Mouse (Mus musculus) left cerebral cortex, postnatal 25 days (tissue): ENCODE data around the gene Fbxl8. TPM values are rescaled to one million over a fixed set of nuclear protein-coding genes. Genes with fewer than 3 reads are reported as not detected.
"Not testable (repeated sequence)": the region's sequence is repeated elsewhere in the genome, so short reads cannot be mapped to it uniquely, and the experiment has no call there.

Source experiments
- DNase-seq, 2 experiments: peaks; one replicate each; pipeline ENCODE4 v3.0.0; 2022; ENCODE audit warnings: low spot score in 2 of 2, mixed read lengths in 1 of 2
- intact Hi-C: fragments of 180-260 bp; cut with DNase I; formaldehyde crosslinking; loops from one replicate; pipeline ENCODE4 v1.15.1; 2025
- total RNA-seq, 2 experiments: library from RNA; stranded (reverse); gene quantifications; 2 replicates each; pipeline ENCODE4 v1.2.3; 2021

Fbxl8 gene
- total RNA-seq = under 1 TPM; 0.57 to 0.85 TPM

DNA sequence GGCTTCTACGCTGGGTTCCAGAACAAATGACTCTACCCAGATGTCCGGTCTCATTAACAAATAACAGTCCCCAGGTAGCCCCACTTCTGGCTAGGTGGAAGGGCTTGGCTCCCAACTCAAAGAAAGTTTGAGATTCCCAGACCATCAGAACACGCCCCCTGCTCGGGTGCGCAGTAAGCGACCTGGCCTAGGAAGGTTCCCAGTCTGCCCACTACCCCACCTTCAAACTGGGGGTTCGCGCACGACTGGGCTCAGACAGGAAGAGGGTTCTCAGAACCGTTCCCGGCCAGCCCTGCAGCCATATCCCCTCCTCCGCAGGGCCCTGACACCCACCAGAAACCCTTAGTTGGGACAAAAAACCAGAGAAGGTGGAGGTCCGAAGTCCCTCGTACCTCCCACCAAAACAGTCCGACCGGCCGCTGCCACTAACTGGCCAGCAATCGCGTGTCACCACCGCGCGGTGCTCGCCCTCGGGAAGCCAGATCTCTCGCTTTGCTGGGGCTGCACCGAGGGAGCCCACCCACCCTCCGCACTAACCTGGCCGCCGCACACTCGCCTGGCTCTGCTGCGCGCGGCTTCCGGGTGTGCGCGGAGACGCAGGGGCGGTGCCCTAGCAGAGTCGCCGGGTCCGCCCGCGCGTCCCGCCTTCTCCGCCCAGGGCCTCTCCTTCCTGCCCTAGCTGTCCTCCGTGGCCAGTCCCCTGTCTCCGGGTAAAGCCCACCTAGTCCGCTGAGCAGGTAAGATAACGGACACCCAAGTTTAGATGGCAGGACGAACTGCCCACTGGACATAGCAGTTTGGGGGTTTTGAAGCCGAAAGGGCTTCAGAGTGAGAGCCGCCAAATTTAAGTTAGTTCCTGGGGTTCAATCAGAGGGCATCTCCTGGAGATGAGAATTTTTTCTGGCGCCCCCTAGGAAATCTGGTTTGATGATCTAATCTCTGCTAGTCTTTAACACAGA lies at the start of gene Fbxl8, which contains the start of gene Tradd:
Fbxl8 (plus strand) TSS at position 625 of the 959 bp plus-strand sequence.
Tradd (minus strand) TSS at position 586 of the 959 bp plus-strand sequence.
- no peak for DNase-seq
- intact Hi-C loops = no loop called here

DNA sequence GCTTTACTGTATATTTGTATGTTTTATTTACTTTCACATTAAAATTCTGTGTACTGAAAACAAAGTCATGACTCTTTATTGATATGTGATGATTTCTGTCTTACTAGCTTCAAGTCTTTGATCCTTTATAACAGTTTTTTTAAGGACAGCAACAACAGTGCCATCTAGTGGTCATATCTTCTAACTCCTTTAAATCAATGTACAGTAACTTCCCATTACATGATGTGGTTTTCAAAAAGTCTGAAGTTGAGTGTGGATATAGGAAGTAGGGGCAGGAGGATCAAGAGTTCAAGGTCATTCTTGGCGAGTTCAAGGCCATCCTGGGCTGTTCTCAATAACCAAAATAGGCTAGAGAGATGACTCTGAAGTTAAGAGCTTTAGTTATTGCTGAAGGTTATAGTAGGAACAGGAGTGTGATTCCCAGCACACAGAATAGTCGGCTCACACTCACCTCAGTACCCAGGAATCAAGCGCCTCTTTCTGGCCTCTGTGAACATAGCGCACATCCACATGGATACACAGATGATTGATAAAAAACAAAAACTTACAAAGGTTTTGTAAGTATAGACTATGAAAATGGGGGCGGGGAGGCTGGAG lies 46.4 kb upstream of the Fbxl8 start:
- DNase-seq = peak; percentile 10 to 62
- intact Hi-C loops = loop anchor here (2.0 to 10.0 kb wide), 6 partner anchors 61 to 563 kb away; partner anchors contain the start of gene Ces2f

DNA sequence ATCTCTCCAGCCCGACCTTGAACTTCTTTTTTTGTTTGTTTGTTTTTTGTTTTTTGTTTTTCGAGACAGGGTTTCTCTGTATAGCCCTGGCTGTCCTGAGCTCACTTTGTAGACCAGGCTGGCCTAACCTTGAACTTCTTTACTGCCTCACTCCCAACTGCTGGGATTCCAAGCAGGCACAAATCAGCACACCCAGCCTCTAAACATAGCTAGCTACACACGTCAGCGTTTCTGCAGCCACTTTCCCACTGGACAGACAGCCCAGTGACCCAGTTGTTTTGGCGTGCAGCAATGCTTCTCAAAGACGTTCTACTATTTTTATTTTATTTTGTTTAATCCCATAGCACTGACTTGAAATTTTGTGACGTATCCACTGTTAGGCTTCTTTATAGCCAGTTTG lies 40.6 kb upstream of the Fbxl8 start:
- intact Hi-C loops = loop anchor here (2.0 to 5.0 kb wide), 2 partner anchors 53 to 582 kb away; partner anchors contain the start of genes Cbfb and Ciao2b
- peak in 1 of 2 experiments; percentile 6 for DNase-seq

DNA sequence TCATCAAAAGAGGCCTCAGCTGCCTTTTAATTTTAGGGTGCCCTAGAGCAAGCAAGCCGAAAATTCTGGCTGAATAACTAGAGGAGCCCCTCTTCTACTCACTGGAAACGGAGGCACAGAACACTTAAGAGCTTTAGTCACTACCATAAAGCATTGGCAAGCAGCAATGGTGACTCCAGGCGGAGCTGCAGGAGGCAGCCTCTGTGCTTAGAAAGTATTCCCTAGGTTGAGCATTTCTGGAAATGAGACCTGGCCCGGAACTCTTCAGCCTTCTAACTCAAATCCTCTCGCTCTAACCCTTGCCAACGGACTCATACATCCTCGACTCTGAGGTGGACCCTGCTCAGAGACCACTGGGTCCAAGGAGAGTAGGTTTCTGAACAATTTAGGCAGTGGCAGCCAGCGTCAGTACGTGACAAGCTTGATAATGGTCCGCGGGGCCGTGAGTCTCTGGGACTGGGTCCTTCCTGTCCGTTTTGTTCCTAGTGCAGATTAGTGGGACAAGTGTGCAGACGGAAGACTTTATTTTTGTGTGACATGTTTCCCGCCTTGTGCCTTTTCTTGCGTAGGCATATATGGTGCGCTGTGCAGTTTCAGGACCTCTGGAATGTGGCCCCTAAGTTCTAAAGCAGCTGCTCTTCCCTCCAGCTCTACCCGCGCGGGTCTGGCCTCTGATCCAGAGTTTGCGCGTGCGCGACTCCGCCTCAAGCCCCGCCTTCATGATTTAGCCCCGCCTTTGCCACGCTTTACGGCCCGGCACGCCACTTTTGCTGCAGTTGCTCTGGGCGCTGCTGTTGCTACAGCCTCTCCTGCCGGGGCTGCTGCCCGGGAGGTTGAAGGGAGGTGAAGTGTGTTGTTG lies 39.8 kb upstream of the Fbxl8 start, which contains the start of gene D230025D16Rik:
D230025D16Rik (plus strand) TSS at position 733 of the 859 bp plus-strand sequence.
- intact Hi-C loops = loop anchor here (2.0 to 5.0 kb wide), 2 partner anchors 54 to 582 kb away; partner anchors contain the start of genes Cbfb and Ciao2b
- peak; percentile 94 to 96 for DNase-seq

DNA sequence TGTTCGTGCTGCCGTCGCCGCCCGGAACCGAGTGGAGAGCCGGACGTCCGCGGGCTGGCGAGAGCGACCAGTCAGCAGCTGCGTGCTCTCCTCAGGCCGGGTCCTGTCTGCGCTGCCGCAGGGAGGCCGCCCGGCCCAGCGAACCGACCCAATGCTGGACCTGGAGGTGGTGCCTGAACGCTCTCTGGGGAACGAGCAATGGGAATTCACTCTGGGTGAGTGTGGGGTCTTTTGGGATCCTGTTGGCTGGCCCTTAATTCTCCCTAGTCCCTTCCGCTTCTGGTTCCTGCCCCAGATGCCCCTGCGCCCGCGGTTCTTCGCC lies 39.2 kb upstream of the Fbxl8 start:
- no peak for DNase-seq
- intact Hi-C loops = loop anchor here (2.0 kb wide), 1 partner anchor 54 kb away; the partner anchor contains the start of gene Cbfb

DNA sequence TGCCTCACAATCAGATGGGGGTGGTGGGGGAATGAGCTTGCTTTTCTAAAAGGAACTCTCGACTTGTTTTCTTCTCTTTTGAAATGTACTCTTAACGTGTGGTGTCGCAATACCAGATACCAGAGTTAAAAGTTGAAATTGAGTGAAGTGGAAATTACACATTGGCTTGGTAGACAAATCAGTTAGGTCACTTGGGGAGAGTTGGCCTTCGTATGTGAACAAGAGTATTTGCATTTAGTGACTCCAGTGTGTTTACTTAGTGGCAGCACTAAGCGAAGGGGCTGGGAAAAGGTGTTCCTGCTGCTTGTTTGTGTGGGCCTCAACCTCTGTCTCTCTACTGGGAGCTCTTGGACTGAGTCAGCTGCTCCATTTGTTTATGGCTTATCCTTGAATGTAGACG lies 38.5 kb upstream of the Fbxl8 start:
- DNase-seq = no peak
- intact Hi-C loops = loop anchor here (2.0 kb wide), 1 partner anchor 55 kb away; the partner anchor contains the start of gene Cbfb

DNA sequence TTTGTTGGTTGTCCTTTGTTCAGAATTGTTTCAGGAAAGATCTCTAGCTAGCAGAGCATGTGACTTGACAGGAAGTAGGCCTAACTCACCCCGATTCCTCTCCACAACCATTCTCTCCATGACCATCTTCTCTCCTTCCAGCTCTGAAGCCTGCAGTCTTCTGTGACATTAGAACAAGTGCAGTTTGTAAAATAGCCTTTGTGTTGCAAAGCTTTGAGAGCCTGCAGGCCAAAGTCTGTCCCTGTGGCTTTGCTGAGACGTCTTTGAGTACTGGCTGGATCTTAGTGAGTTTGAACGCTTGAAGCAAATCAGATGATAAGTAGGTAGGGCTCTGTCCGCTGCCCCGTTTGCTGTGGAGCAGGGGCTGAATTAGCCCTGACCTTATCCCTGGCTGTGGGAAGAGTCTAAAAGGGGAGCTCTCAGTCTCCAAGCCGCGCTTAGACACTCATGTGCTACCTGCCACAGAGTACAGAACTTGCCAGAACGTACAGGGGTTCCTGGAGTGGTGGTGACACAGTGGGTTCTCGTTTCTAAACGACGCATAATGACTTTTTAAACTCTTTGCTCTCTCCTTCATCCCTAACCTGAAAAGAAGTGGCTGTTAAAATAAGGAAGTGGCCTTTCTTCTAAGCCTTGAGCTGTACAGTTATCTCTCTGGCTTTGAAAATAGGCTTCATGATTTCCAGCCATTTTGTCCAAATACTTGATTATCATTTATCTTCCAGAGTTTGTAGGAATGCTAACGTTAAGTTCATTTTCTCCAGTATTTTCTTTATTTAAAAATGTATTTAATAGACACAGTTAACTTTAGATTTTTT lies 32.7 kb upstream of the Fbxl8 start:
- intact Hi-C loops = no loop called here

DNA sequence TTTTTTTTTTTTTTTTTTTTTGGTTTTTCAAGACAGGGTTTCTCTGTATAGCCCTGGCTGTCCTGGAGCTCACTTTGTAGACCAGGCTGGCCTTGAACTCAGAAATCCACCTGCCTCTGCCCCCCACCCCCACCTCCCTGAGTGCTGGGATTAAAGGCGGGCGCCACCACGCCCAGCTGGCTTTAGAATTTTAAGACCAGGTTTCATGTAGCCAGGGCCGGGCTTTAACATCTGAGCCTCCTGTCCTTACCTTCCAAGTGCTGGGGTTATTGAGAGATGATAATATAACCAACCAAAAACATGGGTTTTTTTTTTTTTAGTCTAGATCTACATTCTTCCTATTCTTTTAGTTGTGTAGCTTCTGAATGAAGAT lies 32.1 kb upstream of the Fbxl8 start:
- DNase-seq, intact Hi-C loops: not testable (repeated sequence)

More for the DNA sequence above, 32.7 kb upstream of the Fbxl8 start:
- no peak for DNase-seq

DNA sequence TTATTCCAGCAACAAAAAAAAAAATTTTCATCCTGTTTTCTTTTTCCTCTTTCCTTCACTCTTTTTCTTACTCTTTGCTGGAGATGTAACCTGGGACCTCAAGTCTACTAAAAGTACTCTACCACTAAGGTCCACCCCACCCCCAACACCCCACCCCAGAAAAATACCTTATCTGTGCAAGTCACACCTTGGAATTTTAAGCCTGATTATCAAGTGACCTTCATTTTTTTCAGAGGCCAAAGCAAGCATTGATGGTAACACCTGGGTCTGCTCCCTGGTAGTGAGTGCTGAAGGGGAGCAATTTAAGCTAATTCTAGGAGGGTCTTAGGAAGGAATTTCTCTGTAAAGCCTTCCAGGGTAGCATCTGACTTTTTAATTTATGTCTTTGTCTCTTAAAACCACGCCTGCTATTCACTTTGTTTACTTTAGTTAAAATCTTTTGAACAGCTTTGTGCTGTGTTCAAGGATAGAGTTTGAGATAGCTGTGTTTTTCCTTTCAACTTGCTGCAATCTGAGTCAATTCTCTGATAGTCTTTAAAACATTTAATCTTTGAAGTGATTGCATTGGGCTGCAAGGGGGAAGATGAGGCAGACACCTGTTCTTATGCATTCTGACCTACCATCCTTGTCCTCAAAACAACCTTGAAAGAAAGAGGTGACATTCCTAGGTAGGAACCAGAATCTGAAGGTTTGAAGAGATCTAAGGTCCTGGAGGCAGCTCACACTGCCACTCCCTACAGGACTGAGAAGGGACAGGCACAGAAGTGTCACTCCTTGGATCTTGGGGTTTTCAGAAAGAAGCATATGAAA lies 31.1 kb upstream of the Fbxl8 start:
- no peak for DNase-seq
- intact Hi-C loops = no loop called here

DNA sequence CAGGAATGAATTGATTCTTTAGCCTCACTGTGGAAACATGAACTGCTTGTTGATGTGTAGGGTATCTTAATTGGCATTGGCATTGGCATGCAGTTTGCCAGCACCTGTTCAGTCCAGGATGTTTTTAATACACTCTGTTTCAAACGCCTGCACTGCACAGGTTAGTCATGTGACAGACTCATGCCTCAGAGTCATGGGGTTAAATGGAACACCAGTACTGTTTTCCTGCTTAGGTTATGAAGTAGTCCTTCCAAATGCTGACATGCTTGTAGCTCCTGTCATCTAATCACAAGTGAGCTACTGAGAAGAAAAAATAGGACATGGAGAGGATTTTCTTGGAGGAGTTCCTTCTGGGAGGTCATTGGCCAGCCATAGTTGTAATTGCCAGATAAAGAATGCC lies 29.2 kb upstream of the Fbxl8 start:
- no peak for DNase-seq
- intact Hi-C loops = no loop called here

DNA sequence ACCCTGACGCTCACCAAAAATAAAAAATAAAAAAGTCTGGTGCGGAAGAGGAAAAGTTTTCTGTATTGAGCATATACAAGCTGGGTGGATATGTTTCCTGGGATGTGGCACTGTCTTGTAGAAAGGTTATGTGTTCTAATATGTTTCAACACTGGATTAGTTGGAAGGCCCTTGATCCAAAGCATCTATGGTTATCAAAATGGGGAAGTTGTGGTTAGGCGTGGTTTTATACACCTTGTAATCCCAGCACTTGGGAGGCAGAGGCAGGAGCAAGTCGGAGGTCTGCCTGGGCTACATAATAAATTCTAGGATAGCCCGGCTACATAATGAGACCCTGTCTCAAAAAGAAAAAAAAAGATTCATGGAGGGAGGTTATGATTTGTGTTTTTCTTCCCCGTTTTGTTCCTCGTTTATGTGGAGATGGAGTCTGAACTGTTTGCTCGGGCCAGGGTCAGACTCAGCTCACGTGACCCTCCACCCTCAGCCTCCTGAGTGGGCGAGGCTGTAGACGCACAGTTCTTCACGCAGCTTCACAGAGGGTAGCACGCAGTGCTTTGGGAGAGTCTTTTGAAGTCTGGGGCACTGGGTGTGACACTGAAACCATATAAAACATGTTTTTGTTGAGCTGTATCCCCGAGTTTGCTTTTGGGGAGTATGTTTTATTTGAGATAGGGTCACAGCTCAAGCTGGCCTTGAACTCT lies 26.9 kb upstream of the Fbxl8 start:
- no peak for DNase-seq
- intact Hi-C loops = no loop called here

DNA sequence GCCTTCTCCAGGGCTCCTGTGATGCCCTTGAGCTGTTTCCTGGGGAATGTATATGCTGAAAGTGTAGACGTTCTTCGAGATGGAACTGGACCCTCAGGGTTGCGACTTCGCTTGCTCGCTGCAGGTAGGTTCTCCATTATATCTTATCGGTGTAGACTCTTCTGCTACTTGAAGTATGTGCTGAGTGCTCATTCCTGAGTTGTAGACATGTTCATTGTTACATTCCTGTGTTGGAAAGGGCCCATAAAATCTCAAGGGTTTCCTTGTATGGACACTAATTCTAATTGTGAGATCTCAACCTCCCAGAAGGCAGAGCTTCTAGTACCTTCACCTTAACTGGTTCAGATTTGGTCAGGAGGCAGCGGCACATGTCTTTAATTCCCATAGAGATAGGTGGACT lies 23.4 kb upstream of the Fbxl8 start:
- DNase-seq = no peak
- intact Hi-C loops = no loop called here

DNA sequence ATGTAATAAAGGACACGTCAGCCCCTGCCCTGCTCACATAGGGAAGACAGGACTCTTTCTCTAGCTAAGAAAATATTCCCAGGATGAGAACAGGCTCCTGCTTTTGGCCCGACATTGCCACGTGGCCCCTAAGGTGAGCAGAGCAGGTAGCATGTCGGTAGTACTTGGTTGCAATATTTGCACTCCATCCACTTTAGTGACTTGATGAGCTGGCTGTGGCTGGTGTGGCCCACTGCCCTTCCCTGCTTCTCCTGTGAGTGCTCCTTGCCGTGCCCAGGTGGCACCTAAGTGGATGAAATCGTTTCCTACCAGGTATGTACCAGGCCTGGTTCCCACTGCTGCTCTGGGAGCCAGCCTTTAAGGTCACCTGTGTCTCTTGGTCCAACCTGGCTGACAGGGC lies 12.5 kb upstream of the Fbxl8 start:
- intact Hi-C loops = no loop called here
- DNase-seq = no peak

DNA sequence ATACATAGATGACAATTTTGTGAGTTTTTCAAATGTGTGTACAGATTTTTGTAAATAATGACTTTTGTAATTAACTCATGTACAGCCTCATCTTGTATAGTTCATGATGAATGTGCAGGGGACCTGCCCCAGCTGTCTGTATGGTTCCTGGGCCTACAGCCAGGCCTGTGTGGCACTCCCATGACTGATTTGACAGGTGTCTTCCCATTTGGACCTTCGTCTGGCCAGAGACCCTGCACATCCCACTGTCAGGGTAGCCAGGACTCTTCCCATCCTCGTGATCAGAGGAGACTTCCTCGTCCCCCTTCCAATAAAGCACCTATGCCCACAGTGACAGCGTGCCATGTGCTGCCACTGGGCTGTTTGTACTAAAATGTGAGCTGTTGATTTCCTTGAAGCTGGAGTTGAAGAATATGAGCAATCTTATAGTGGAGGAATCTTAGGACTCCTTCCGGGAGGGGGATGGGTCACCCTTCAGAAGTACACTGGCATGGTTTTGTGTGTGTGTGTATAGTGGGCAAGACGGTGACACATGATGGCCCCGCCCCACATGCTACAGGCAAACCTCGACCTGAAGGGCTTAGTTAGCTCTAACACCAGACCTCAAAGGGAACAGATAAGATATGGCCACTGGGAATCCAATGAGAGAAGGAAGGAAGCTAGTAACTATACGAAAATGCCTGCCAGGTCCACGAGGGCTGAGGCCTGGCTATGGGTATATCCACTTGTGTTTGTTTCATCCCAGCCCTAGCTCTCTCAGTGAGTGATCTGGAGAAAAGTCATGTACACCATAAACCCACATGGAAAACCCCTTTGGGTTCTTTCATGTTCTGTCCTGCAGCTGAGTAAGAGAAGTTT lies 11.5 kb upstream of the Fbxl8 start:
- intact Hi-C loops = no loop called here
- no peak for DNase-seq

DNA sequence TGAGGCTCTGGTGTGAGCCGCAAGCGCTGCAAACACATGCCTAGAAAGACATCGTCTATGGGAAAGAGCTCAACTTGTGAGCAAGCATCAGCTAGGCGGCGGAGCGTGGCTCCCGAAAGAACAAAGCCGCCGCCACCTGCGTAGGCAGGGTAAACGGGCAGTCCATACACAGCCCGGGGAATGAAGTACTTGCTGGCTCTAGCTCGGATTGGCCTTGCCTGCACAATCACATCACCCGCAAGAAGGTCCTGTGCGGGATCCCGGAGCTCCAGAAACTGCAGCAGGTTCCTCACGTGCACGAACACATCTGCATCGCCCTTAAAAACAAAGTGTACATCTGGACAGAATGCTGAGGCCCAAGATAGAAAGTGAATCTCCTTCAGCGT lies 10.7 kb upstream of the Fbxl8 start:
- intact Hi-C loops = no loop called here
- no peak for DNase-seq

DNA sequence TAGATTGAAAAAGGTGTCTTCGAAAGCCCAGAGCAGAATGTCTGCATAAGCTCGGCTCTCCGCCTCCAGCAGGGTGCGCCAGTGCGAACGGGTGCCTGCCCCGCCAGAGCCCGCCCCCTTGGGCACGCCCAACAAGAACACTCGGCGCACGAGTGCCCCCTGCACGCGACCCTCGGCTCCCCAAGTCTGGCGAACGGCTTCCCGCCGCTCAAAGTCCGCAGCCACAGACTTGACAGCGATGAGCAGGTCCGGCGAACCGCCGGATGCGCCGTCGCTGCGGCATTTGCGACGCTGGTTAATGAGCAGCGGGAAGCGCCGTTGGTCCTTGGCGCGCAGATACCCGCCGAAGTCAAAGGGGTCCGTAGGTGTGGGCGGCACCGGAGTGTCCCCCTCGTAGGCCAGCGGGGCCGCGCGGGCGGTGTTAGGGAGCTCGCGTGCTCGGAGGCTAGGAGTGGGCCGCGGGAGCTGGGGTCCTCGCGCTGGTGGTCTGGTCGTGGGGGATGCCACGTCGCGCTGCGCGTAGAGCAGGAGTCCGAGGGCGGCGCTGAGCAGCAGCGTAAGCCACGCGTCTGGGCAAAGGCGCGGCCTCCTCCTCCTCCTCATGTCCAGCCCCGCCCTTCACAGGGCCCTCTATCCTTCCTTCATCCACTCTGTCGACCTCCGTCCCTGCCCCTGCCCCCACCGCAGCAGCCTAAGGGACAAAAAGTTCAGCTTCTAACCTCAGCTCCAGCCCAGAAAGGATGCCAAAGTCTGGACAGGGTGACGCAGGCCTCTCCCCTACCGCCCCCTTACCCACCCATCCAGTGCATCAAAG lies 10.1 kb upstream of the Fbxl8 start:
- peak; percentile 88 to 90 for DNase-seq
- intact Hi-C loops = no loop called here
